Comparison of ENCODE assay signal across 8 mouse cellular contexts in the genomic region with DNA sequence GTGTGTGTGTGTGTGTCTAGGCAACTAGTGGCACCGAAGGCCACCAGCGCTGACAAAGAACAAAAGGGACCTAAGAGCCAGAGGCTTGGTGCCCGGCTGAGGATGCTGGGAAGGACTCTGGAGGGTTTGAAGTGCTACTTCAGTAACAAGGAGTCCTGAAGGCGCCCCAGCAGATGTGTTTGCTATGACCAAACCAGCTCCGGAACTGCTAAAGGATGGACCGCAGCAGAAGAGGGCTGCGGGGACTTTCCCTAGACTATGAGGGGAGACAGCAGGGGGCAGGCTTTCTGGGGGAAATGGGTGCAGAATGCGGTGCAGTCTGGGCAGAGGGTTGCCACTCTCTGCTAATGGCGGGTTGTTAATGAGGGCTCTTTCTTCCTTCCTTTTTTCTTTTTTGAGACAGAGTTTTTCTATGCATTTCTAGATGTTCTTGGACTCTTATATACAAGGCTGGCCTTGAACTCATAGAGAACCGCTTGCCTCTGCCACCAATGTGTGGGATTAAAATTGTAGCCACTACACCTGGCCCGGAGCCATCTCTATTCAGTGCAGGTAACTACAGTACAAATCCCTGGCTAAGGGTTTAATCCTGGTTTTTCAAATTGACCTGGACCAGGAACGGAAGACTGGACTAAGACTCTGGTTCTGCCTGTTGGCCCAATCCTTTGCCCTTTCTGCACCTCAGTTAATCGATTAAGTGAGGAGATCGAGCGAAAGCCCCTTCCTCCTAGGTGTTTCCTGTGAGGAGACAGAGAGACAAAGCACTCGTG. TPM values are rescaled to one million over a fixed set of nuclear protein-coding genes. Genes with fewer than 3 reads are reported as not detected.
DNase-seq lines count a peak whose midpoint lies in the region; ATAC-seq lines count a peak whose summit lies in the region.

No protein-coding gene starts in this region.

- WGBS in embryonic facial prominence, embryonic 13.5 days = 33% methylated on average over 16 of the region's 16 CpGs
- 30% methylated on average over 16 of the region's 16 CpGs for WGBS in intestine, embryonic 16.5 days

- H3K4me3 ChIP-seq in embryonic facial prominence, embryonic 13.5 days = peak overlapping the region; percentile 64
- H3K4me3 ChIP-seq in intestine, embryonic 16.5 days (ENCODE audit: low read length) = peak overlapping the region; percentile 68

- peak overlapping the region; percentile 75 for H3K9ac ChIP-seq in embryonic facial prominence, embryonic 13.5 days
- peak overlapping the region; percentile 77 for H3K9ac ChIP-seq in intestine, embryonic 16.5 days (ENCODE audit: low read depth, low read length)

- no peaks in the 10 kb centered on the region for H3K9me3 ChIP-seq in embryonic facial prominence, embryonic 13.5 days
- no peaks in the 10 kb centered on the region for H3K9me3 ChIP-seq in intestine, embryonic 16.5 days (ENCODE audit: control insufficient read depth, low read length)

- ATAC-seq in cerebellum, adult (ENCODE audit: insufficient number of reproducible peaks, low FRiP score, low TSS enrichment) = no peak
- no peak for ATAC-seq in embryonic facial prominence, embryonic 13.5 days (ENCODE audit: insufficient number of reproducible peaks, insufficient read depth, low FRiP score, low TSS enrichment, low read depth)
- no peak for ATAC-seq in intestine, embryonic 16.5 days

- 0 out of 2 replicates have a peak, but pooled peaks cover 7% of the 10 kb centered on the region for H3K36me3 ChIP-seq in embryonic facial prominence, embryonic 13.5 days
- H3K36me3 ChIP-seq in intestine, embryonic 16.5 days (ENCODE audit: control insufficient read depth, insufficient read depth, low read length) = peaks cover 3% of the 10 kb centered on the region; the same call in 1 of the 2 replicates

- H3K4me2 ChIP-seq in embryonic facial prominence, embryonic 13.5 days = peak overlapping the region; percentile 81
- H3K4me2 ChIP-seq in intestine, embryonic 16.5 days (ENCODE audit: low read depth, low read length) = peak overlapping the region; percentile 75

- no peaks in the 10 kb centered on the region for H3K27me3 ChIP-seq in embryonic facial prominence, embryonic 13.5 days
- no peaks in the 10 kb centered on the region for H3K27me3 ChIP-seq in intestine, embryonic 16.5 days (replicated peaks; ENCODE audit: control insufficient read depth, insufficient read depth, low read length)

- peaks cover 35% of the 10 kb centered on the region for H3K4me1 ChIP-seq in embryonic facial prominence, embryonic 13.5 days
- H3K4me1 ChIP-seq in intestine, embryonic 16.5 days (ENCODE audit: control insufficient read depth, insufficient read depth, low read length) = peaks cover 34% of the 10 kb centered on the region

- DNase-seq in cerebellum, adult 11 months = peak; percentile 60
- DNase-seq in A20 (ENCODE audit: low read depth, low spot score) = peak; percentile 54
- DNase-seq in lung, postnatal 10 days = peak; percentile 74
- DNase-seq in thymus, postnatal 0 days (ENCODE audit: low spot score) = peak; percentile 41
- no peak for DNase-seq in frontal cortex, postnatal 14 days (ENCODE audit: low spot score in 2 of 2)

- H3K27ac ChIP-seq in embryonic facial prominence, embryonic 13.5 days = peak overlapping the region; percentile 96
- H3K27ac ChIP-seq in intestine, embryonic 16.5 days (ENCODE audit: low read length) = peak overlapping the region; percentile 98

RNA-seq across cellular contexts. Expression of a gene that starts 1.0 kb away (rescaled TPM):
- 57.4 and 59.4 TPM in 2 replicates for polyA plus RNA-seq in embryonic facial prominence, embryonic 13.5 days (2015; fragmentation: Nextera tagmentation; extraction: Ambion mirVana)
- polyA plus RNA-seq in intestine, embryonic 16.5 days (2015; fragmentation: Nextera tagmentation; extraction: Ambion mirVana) = 102 and 106 TPM in 2 replicates
- polyA plus RNA-seq in thymus, postnatal 0 days (2015; fragmentation: Nextera tagmentation; extraction: Ambion mirVana) = 51.0 and 52.2 TPM in 2 replicates

RNA-seq across cellular contexts. Expression of a gene that starts 15.3 kb away (rescaled TPM):
- 12.9 and 21.7 TPM in 2 replicates for polyA plus RNA-seq in embryonic facial prominence, embryonic 13.5 days (2015; fragmentation: Nextera tagmentation; extraction: Ambion mirVana)
- 11.9 and 13.4 TPM in 2 replicates for polyA plus RNA-seq in intestine, embryonic 16.5 days (2015; fragmentation: Nextera tagmentation; extraction: Ambion mirVana)
- polyA plus RNA-seq in thymus, postnatal 0 days (2015; fragmentation: Nextera tagmentation; extraction: Ambion mirVana) = 3.2 and 3.3 TPM in 2 replicates

RNA-seq across cellular contexts. Expression of a gene that starts 22.0 kb away (rescaled TPM):
- 14.8 and 26.4 TPM in 2 replicates for polyA plus RNA-seq in embryonic facial prominence, embryonic 13.5 days (2015; fragmentation: Nextera tagmentation; extraction: Ambion mirVana)
- 187 and 217 TPM in 2 replicates for polyA plus RNA-seq in intestine, embryonic 16.5 days (2015; fragmentation: Nextera tagmentation; extraction: Ambion mirVana)
- 6.4 and 6.8 TPM in 2 replicates for polyA plus RNA-seq in thymus, postnatal 0 days (2015; fragmentation: Nextera tagmentation; extraction: Ambion mirVana)

RNA-seq across cellular contexts. Expression of a gene that starts 56.0 kb away (rescaled TPM):
- polyA plus RNA-seq in embryonic facial prominence, embryonic 13.5 days (2015; fragmentation: Nextera tagmentation; extraction: Ambion mirVana) = 35.2 and 38.8 TPM in 2 replicates
- polyA plus RNA-seq in intestine, embryonic 16.5 days (2015; fragmentation: Nextera tagmentation; extraction: Ambion mirVana) = 33.9 and 39.2 TPM in 2 replicates
- polyA plus RNA-seq in thymus, postnatal 0 days (2015; fragmentation: Nextera tagmentation; extraction: Ambion mirVana) = 28.7 and 28.8 TPM in 2 replicates

RNA-seq across cellular contexts. Expression of a gene that starts 56.8 kb away (rescaled TPM):
- 132 and 147 TPM in 2 replicates for polyA plus RNA-seq in embryonic facial prominence, embryonic 13.5 days (2015; fragmentation: Nextera tagmentation; extraction: Ambion mirVana)
- polyA plus RNA-seq in intestine, embryonic 16.5 days (2015; fragmentation: Nextera tagmentation; extraction: Ambion mirVana) = 84.6 and 109 TPM in 2 replicates
- polyA plus RNA-seq in thymus, postnatal 0 days (2015; fragmentation: Nextera tagmentation; extraction: Ambion mirVana) = 103 and 119 TPM in 2 replicates

Comparison
In these comparisons a context has a peak if more than half of its experiments do, and no peak if none do; other contexts are left out.
1. DNase-seq: peak in cerebellum, adult 11 months (single experiment), A20 (single experiment), lung, postnatal 10 days (single experiment) and thymus, postnatal 0 days (single experiment); none in frontal cortex, postnatal 14 days (0 of 2).